Mouse (Mus musculus): ENCODE measurements around the gene Ino80d. TPM values are rescaled to one million over a fixed set of nuclear protein-coding genes. Genes with fewer than 3 reads are reported as not detected.

Gene Ino80d
- total and polyA plus RNA-seq, 3 experiments = 4.6 to 86.8 (median 24.5) TPM

DNA sequence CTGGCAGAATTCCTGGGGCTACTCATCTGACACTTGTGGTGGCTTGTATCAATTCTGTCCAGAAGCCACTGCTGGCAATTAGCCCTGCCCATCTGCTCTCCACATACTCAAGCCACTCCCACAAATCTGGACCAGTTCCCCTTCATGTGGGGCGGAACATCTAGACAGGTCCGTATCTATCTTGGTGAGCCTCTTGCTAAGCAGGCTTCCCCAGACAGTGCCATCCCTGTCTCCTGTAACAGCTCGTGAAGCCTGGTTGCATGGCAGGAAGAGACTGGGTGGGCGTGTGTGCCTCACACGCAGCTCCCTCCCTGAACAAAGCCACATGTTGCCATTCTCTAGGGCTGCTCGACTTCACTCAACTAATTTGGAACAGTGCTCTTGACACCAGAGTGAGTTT is 206.0 kb downstream of the Ino80d start:
- Histone ChIP-seq H3K27me3 (ENCODE audit: insufficient read depth, low read length) (peaks cover 9% of the 10 kb centered on the region; the same call in 1 of the 2 replicates), H3K36me3 (replicated peaks) (no peaks in the 10 kb centered on the region), H3K4me1 (ENCODE audit: insufficient read depth, low read depth, low read length) (0 out of 2 replicates have a peak, but pooled peaks cover 7% of the 10 kb centered on the region), H3K9me3 (replicated peaks) (no peaks in the 10 kb centered on the region), H3K4me3 (ENCODE audit: low read depth, low read length) (no peak overlapping the region)
- no peak for TF ChIP-seq GATA2 (IDR thresholded peaks at IDR 0.05; ENCODE audit: borderline replicate concordance, low read depth, low read length)
- no peak for DNase-seq (ENCODE audit: low spot score)
- no peak; the same call in 1 of the 2 replicates for ATAC-seq (ENCODE audit: extremely low read depth, insufficient number of reproducible peaks, low FRiP score, poor library complexity, severe bottlenecking)

Other genes with a start within 250 kb of the Ino80d start
- gene Eef1b2, start 62.2 kb upstream of the Ino80d start, total RNA-seq (2014; fragmentation: Nextera tagmentation) = 533 and 593 TPM in 2 replicates
- gene Eef1b2, start 62.2 kb upstream of the Ino80d start, total RNA-seq (2017) = 2,744 and 2,961 TPM in 2 replicates
- gene Eef1b2, start 62.2 kb upstream of the Ino80d start, polyA plus RNA-seq (2012) = 380 and 673 TPM in 2 replicates
- 176 and 217 TPM in 2 replicates for gene Ndufs1, start 62.2 kb upstream of the Ino80d start, total RNA-seq (2014; fragmentation: Nextera tagmentation)
- gene Ndufs1, start 62.2 kb upstream of the Ino80d start, total RNA-seq (2017) = 301 and 302 TPM in 2 replicates
- gene Ndufs1, start 62.2 kb upstream of the Ino80d start, polyA plus RNA-seq (2012) = 57.4 and 85.7 TPM in 2 replicates
- not detected in 2 replicates for gene Gpr1, start 99.9 kb upstream of the Ino80d start, total RNA-seq (2014; fragmentation: Nextera tagmentation)
- 0.16 and 0.29 TPM in 2 replicates for gene Gpr1, start 99.9 kb upstream of the Ino80d start, total RNA-seq (2017)
- 0.02 TPM in 1 of 2 replicates, not detected in the other for gene Gpr1, start 99.9 kb upstream of the Ino80d start, polyA plus RNA-seq (2012)
- gene Zdbf2, start 158.6 kb upstream of the Ino80d start, total RNA-seq (2014; fragmentation: Nextera tagmentation) = not detected in 2 replicates
- gene Zdbf2, start 158.6 kb upstream of the Ino80d start, total RNA-seq (2017) = 0.06 and 0.11 TPM in 2 replicates
- gene Zdbf2, start 158.6 kb upstream of the Ino80d start, polyA plus RNA-seq (2012) = not detected in 2 replicates